Mouse (Mus musculus) layer of hippocampus, adult 8-10 months (tissue): ENCODE data around the gene Usb1. TPM values are rescaled to one million over a fixed set of nuclear protein-coding genes. Genes with fewer than 3 reads are reported as not detected.
A peak's percentile ranks its signal among the peaks of the same experiment; 100 is the strongest.

Experiments
- DNase-seq, 2 experiments: peaks; one replicate each; pipeline ENCODE4 v3.0.0; 2022; ENCODE audit warnings: low spot score in 2 of 2
- total RNA-seq, 4 experiments: library from RNA; stranded (reverse); gene quantifications; 2 replicates each; pipeline ENCODE4 v1.2.4; 2022

Gene Usb1
- 10 to 100 TPM in 3 of 4 experiments, 1 to 10 TPM in 1; 9.8 to 16.5 (median 12.9) TPM for total RNA-seq

- peak; percentile 88 to 89 for DNase-seq
Observed at GRCm38 (mm10) chr8:95331720-95332436, at the start of gene Usb1, which contains the start of gene Zfp319. TSS of gene Usb1 (plus strand) at chr8:95332284. TSS of gene Zfp319 (minus strand) at chr8:95331950.

GRCm38 (mm10) chr8:95289066-95289650 lies 42.9 kb upstream of the Usb1 start:
- no peak for DNase-seq

GRCm38 (mm10) chr8:95293172-95293571 lies 38.9 kb upstream of the Usb1 start:
- peak; percentile 19 to 31 for DNase-seq

DNA sequence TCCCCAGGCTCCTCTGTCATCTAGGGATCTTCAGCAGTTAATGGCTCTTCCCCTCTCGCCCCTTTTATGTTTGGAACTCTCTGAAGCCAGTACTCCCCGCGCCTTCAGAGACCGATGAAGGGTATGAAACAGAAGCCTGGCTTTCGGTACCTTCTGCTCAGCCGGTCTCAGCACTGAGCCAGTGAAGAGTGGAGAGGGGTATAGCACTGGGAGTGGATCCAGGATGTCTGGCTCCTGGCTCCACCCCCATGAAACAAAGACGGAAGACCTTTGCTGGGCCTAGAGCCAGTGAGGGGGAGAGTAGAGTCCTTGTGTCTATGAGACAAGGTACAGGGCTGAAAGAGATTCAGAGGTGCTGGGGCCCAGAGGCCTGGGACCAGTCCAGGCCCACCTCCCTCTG lies 38.2 kb upstream of the Usb1 start:
- no peak for DNase-seq

GRCm38 (mm10) chr8:95302410-95302809 lies 29.7 kb upstream of the Usb1 start:
- no peak for DNase-seq

DNA sequence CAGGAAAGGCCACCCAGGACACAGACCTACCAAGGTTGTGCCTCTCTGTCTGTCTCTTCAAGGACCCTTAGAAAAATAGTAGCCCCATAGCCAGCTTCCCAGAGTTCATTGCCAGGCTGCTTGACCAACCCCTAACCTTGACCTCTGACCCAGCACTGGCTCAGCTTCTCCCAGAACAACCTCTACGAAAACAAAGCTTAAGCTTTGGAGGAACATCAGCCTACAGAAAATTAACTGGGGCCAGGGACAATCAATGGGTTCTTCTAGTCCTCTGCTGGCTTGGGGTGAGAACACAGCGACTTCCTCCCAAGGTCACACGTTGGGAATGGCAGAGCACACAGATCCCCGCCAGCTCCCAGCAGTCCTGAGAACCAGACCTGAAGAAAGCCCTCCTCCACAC lies 26.6 kb upstream of the Usb1 start:
- DNase-seq = no peak

- no peak for DNase-seq
Observed at GRCm38 (mm10) chr8:95306431-95306830, 25.7 kb upstream of the Usb1 start, which contains the start of gene Cngb1. TSS of gene Cngb1 (minus strand) at chr8:95306585.

- no peak for DNase-seq
Observed at GRCm38 (mm10) chr8:95310342-95310970, 21.6 kb upstream of the Usb1 start, which contains the start of gene Tepp. TSS of gene Tepp (plus strand) at chr8:95310566.

DNA sequence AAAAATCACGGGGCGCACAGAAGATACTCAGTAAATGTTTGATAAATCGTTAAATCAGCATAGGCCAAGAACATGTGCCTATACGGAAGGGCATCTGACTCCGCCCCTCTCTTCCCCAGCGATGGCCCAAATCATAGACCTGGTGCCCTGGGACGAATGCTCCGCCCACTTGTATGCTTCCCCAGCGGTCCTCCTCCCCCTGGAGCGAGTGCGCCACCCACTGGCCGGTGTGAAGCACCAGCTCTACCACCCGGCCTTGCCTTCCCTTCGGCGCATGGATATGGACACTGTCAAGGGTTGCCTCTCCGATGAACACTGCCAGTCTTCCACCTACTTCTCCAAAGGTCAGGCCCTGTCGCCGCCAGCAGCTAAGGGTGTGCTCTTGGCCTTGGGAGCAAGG lies 19.2 kb upstream of the Usb1 start:
- no peak for DNase-seq

DNA sequence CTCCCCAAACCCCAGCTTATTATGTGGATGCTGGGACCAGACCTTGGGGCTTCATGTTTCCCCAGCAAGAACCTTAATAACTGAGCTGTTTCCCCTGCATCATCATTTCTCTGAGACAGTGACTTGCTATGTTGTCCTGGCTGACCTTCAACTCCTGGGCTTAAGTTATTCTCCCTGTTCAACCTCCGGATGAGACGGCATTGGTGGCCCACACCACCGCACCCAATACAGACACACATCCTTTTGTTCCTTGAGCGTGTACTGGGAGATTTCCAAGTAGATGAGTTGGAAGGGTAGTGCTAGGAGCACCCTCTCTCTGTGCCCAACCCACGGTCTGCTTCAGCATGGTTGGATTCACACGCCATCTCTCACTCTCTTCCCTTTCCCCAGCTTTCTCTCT lies 18.2 kb upstream of the Usb1 start:
- DNase-seq = no peak

DNA sequence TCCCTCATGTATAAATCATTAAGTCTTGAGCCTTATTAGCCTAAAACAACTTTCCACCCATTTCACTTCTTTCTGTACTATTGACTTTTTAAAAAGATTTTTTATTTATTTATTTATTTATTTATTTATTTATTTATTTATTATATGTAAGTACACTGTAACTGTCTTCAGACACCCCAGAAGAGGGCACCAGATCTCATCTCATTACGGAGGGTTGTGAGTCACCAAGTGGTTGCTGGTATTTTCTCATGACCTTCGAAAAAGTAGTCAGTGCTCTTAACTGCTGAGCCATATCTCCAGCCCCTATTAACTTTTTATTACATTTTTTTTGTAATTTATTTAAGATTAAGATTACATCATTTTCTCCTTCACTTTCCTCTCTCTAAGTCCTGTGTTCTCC lies 17.4 kb upstream of the Usb1 start:
- DNase-seq = no peak

DNA sequence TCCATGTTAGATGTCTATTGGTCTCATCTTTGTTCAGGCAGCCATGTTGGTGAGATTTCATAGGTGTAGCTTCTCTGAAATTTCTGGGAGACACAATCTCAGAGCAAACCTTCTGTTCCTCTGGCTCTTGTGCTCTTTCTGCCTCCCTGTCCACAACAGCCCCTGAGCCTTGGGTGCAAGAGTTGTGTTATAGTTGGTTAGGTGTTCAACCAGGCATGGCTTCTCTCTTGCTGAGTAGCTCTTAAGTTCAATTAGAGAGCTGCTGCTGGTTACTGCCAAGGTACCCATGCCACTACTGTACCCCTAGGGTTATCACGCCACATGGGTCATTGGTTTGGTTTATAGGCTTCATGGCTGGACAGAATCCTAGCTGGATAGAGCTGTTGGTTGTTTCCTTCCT lies 16.7 kb upstream of the Usb1 start:
- DNase-seq = no peak

- no peak for DNase-seq
Observed at GRCm38 (mm10) chr8:95320224-95321139, 11.6 kb upstream of the Usb1 start.

DNA sequence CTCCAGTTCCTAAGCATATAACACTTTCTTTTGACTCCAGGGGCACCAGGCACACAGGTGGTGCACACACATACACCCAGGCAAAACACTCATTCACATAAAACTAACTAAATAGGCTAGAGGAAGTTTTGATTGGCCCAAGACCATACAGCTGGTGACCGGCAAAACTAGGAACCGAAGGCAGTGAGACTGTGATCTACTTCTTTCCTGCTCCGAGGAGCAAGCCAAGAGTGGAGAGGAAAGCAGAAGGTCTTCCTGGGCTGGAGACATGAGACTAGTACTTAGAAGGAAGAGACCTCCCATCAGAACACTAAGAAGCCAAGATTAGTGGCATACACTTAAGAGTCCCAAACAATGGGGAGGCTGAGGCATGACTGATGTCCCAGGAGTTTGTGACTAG lies 8.9 kb upstream of the Usb1 start:
- no peak for DNase-seq

DNA sequence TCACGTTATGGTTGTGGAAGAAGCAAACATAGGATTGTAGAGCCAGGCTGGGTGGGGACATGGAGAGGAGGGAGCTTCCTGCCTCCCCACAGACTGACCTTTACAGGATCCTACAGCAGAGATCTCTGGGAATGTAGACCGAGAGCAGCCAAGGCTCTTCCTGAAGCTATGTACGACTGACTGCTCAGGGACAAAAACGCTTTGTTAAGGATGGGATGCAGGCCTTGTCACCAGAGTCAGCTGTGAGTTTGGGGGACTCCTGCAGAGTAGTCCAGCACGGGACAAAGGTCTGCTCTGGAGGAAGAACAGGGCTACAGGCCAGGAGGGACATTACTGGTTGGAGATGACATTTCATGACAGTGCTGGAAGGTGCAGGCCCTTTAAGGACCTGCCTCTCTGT lies 7.4 kb upstream of the Usb1 start:
- DNase-seq = no peak

DNA sequence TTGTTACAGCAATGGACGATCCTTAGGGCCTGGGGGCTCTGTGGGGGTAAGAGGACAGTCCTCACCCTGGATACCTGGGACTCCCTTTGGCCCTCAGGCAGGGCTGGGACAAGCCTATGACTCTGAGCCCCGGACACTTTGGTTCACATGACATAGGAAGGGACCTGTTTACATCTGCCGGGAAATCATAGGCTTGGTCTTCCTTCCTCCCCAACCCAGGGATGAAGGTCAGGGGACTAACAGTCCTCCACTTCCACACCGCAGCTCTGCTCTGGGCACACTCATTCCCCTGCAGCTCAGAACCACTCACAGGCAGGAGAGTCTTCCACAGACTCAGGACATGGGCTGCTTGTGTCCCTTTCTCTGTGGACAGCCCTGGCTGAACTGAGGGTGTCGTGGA lies 5.3 kb upstream of the Usb1 start:
- DNase-seq = no peak

GRCm38 (mm10) chr8:95327866-95328465 lies 4.1 kb upstream of the Usb1 start:
- DNase-seq = no peak

- no peak for DNase-seq
Observed at GRCm38 (mm10) chr8:95330367-95330766, 1.7 kb upstream of the Usb1 start.

DNA sequence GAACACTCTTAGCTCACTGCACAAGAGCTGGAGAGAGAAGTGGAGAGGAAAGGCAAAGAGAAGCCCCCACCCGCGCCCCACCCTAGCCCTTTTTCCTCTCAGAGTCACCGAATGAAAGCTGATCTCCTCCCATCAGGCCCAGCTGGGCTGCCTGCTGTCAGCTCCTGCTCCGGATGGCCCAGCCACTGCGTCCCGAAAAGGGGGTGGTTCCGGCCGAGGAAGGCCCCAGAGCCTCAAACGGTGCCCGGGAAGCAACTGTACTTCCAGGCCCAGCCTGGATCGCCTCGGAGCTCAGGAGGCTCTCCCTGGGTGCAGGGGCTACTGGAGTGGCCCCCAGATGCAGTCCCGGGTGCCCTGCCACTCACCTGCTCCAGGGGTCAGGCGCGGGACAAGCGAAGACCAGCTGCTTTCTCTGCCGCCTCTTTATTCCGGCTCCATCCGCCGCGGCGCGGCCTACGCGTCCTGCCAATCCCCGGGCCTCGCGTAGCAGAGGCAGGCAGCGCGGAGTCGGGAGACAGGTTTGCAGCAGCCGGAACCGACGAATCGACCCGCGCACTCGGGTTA lies 846 bp upstream of the Usb1 start:
- no peak for DNase-seq

- DNase-seq = no peak
Observed at GRCm38 (mm10) chr8:95332437-95333199, 534 bp downstream of the Usb1 start.
